Mouse (Mus musculus) heart, embryonic 10.5 days (tissue): Measurements from ENCODE around the gene Syt3. TPM values are rescaled to one million over a fixed set of nuclear protein-coding genes. Genes with fewer than 3 reads are reported as not detected.

Experiments used
- DNase-seq: peaks from one replicate; pipeline ENCODE4 v3.0.0-alpha.2; 2017; ENCODE audit warnings: low spot score
- H3K27ac ChIP-seq: fragments of 300-500 bp; sonication (generic); 2 replicates; pipeline ENCODE4 v1.5.1; 2016; ENCODE audit warnings: mild to moderate bottlenecking
- H3K27me3 ChIP-seq: fragments of 300-500 bp; sonication (generic); 2 replicates; pipeline ENCODE4 v1.6.1; 2016; ENCODE audit warnings: mild to moderate bottlenecking; ENCODE audit not compliant: poor library complexity, insufficient read depth, severe bottlenecking
- H3K36me3 ChIP-seq: fragments of 300-500 bp; sonication (generic); 2 replicates; pipeline ENCODE4 v1.6.1; 2016; ENCODE audit warnings: mild to moderate bottlenecking, moderate library complexity
- H3K4me1 ChIP-seq: fragments of 300-500 bp; sonication (generic); 2 replicates; pipeline ENCODE4 v1.6.1; 2016; ENCODE audit warnings: mild to moderate bottlenecking
- H3K4me3 ChIP-seq: fragments of 300-500 bp; sonication (generic); 2 replicates; pipeline ENCODE4 v1.5.1; 2016; ENCODE audit warnings: mild to moderate bottlenecking, moderate library complexity
- H3K9me3 ChIP-seq: fragments of 300-500 bp; sonication (generic); 2 replicates; pipeline ENCODE4 v1.6.1; 2016; ENCODE audit warnings: mild to moderate bottlenecking, moderate library complexity
- WGBS: fragments of 180-500 bp; shearing (Covaris S2); methylation state at CpG from one replicate; pipeline ENCODE4 v1.1.7; 2016; 5-methylcytosine and 5-hydroxymethylcytosine counted together
- polyA plus RNA-seq: library from polyadenylated mRNA; unstranded; fragments of >200 nt; fragmentation: Nextera tagmentation; extraction: Ambion mirVana; gene quantifications from 2 replicates; pipeline ENCODE4 v1.2.1, GENCODE M21; 2016

The Syt3 gene
- polyA plus RNA-seq, 1 experiment from 2014 or later, result 0.78 TPM

DNA sequence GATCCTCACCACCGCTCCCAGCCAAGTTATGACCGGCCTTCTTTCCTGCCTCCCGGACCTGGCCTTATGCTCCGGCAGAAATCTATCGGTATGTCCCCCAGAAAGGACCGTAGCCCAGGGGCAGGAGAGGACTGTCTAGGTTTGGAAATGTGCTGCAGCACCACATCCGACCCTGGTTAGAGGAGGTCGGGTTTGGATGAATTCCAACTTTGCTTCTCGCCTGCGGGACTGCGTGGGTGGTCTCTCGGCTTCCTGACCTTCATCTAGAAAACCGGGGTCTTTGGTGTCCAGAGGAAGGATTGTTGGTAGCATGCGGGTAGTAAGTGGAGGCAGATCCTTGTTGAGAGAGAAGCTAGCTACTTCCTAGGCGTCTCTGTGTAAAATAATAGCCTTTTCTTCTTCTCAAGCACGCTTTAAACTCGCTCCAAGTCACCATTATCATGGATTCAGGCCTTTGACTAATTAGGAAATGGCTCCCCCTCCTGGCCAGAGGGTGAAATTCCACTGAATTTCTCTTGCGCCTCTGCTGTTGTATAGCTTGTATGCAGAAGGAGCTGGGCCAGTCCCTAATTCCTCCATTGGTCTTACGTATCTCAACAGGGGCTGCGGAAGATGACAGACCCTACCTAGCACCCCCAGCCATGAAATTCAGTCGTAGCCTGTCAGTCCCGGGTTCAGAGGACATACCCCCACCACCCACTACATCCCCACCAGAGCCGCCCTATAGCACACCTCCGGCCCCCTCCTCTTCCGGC lies 32.8 kb upstream of the Syt3 start:
- H3K27ac ChIP-seq, result peak overlapping the region; percentile 44; the same call in 1 of the 2 replicates
- WGBS, result 6% methylated on average over 25 of the region's 25 CpGs
- H3K36me3 ChIP-seq, result no peaks in the 10 kb centered on the region
- peak overlapping the region; percentile 47 for H3K4me3 ChIP-seq
- peaks cover 32% of the 10 kb centered on the region for H3K4me1 ChIP-seq
- peaks cover 98% of the 10 kb centered on the region for H3K27me3 ChIP-seq
- peak; percentile 92 for DNase-seq
- H3K9me3 ChIP-seq, result no peaks in the 10 kb centered on the region

DNA sequence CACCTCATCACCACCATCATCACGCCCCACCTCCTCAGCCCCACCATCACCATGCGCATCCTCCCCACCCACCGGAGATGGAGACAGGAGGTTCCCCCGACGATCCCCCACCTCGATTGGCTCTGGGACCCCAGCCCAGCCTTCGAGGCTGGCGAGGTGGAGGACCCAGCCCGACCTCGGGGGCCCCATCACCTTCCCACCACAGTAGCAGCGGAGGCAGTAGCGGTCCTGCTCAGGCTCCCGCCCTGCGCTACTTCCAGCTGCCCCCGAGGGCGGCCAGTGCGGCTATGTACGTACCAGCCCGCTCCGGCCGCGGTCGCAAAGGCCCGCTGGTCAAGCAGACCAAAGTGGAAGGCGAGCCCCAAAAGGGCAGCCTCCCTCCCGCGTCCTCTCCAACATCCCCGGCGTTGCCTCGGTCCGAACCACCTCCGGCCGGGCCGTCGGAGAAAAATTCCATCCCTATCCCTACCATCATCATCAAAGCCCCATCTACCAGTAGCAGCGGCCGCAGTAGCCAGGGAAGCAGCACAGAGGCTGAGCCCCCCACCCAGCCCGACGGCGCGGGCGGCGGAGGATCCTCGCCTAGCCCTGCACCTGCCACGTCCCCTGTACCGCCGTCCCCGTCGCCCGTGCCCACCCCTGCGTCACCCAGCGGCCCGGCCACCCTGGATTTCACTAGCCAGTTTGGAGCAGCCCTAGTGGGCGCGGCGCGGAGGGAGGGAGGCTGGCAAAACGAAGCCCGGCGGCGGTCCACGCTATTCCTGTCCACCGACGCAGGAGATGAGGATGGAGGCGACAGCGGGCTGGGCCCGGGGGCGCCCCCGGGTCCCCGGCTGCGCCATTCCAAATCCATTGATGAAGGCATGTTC lies 31.8 kb upstream of the Syt3 start:
- H3K27me3 ChIP-seq, result peaks cover 100% of the 10 kb centered on the region
- no peak overlapping the region for H3K27ac ChIP-seq
- WGBS, result 4% methylated on average over 70 of the region's 71 CpGs
- DNase-seq, result no peak
- H3K4me3 ChIP-seq, result peak overlapping the region; percentile 47
- no peaks in the 10 kb centered on the region for H3K9me3 ChIP-seq
- peaks cover 42% of the 10 kb centered on the region for H3K4me1 ChIP-seq
- H3K36me3 ChIP-seq, result no peaks in the 10 kb centered on the region

DNA sequence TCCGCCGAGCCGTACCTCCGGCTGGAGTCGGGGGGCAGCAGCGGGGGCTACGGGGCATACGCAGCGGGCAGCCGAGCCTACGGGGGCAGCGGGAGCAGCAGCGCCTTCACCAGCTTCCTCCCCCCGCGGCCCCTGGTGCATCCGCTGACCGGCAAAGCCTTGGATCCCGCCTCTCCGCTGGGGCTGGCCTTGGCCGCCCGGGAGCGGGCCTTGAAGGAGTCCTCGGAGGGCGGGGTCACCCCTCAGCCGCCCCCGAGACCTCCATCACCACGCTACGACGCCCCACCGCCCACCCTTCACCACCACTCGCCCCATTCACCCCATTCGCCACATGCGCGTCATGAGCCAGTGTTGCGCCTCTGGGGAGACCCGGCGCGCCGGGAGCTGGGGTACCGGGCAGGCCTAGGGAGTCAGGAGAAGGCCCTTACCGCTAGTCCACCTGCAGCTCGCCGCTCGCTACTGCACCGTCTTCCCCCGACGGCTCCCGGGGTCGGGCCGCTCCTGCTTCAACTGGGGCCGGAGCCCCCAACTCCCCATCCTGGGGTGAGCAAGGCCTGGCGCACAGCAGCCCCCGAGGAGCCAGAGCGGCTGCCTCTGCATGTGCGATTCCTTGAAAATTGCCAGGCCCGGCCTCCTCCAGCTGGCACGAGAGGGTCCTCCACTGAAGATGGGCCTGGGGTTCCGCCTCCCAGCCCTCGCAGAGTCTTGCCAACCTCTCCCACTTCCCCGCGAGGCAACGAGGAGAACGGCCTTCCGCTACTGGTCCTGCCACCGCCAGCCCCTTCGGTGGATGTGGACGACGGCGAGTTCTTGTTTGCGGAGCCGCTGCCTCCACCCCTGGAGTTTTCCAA lies 30.9 kb upstream of the Syt3 start:
- DNase-seq, result no peak
- H3K27me3 ChIP-seq, result peaks cover 100% of the 10 kb centered on the region
- H3K36me3 ChIP-seq, result no peaks in the 10 kb centered on the region
- H3K9me3 ChIP-seq, result no peaks in the 10 kb centered on the region
- 2% methylated on average over 70 of the region's 71 CpGs for WGBS
- H3K4me1 ChIP-seq, result peaks cover 49% of the 10 kb centered on the region
- H3K27ac ChIP-seq, result no peak overlapping the region
- peak overlapping the region; percentile 47 for H3K4me3 ChIP-seq

DNA sequence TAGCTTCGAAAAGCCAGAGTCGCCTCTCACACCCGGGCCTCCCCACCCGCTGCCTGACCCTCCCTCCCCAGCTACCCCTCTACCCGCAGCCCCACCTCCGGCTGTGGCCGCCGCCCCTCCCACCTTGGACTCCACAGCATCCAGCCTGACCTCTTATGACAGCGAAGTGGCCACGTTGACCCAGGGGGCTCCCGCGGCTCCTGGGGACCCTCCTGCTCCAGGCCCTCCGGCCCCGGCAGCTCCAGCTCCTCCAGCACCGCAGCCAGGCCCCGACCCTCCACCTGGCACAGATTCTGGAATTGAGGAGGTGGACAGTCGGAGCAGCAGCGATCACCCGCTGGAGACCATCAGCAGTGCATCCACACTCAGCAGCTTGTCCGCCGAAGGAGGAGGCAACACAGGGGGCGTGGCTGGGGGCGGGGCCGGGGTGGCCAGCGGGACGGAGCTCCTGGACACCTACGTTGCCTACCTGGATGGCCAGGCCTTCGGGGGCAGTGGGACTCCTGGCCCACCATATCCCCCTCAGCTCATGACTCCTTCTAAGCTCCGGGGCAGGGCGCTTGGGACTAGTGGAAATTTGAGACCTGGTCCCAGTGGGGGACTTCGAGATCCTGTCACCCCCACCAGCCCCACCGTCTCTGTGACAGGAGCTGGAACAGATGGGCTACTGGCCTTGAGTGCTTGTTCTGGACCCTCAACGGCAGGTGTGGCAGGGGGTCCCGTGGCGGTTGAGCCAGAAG lies 30.1 kb upstream of the Syt3 start:
- no peaks in the 10 kb centered on the region for H3K9me3 ChIP-seq
- 2% methylated on average over 35 of the region's 35 CpGs for WGBS
- H3K27me3 ChIP-seq, result peaks cover 97% of the 10 kb centered on the region
- peaks cover 54% of the 10 kb centered on the region for H3K4me1 ChIP-seq
- H3K27ac ChIP-seq, result no peak overlapping the region
- no peak for DNase-seq
- peak overlapping the region; percentile 47 for H3K4me3 ChIP-seq
- no peaks in the 10 kb centered on the region for H3K36me3 ChIP-seq

DNA sequence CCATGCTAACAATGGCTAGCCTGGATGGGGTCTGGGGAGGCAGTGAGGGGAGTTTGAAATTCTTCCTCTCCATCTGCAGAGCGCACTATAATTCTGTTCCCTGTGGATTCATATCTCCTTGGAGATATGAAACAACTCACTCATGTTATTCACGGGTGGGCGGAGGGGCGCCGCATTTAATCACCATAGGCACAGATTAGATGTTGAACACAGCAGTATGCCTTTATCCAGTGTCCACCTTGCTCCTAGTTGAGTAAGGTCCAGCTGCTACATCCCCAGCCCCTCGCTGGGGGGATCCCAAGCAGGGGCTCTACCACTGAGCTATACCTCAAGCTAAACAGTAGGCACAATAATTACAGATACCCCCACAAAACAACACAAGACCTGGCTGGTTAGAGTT lies 28.5 kb upstream of the Syt3 start:
- H3K9me3 ChIP-seq, result no peaks in the 10 kb centered on the region
- 71% methylated on average over 6 of the region's 6 CpGs for WGBS
- H3K27me3 ChIP-seq, result peaks cover 87% of the 10 kb centered on the region
- H3K36me3 ChIP-seq, result no peaks in the 10 kb centered on the region
- no peak overlapping the region for H3K27ac ChIP-seq
- no peak for DNase-seq
- H3K4me3 ChIP-seq, result no peak overlapping the region
- peaks cover 65% of the 10 kb centered on the region for H3K4me1 ChIP-seq

DNA sequence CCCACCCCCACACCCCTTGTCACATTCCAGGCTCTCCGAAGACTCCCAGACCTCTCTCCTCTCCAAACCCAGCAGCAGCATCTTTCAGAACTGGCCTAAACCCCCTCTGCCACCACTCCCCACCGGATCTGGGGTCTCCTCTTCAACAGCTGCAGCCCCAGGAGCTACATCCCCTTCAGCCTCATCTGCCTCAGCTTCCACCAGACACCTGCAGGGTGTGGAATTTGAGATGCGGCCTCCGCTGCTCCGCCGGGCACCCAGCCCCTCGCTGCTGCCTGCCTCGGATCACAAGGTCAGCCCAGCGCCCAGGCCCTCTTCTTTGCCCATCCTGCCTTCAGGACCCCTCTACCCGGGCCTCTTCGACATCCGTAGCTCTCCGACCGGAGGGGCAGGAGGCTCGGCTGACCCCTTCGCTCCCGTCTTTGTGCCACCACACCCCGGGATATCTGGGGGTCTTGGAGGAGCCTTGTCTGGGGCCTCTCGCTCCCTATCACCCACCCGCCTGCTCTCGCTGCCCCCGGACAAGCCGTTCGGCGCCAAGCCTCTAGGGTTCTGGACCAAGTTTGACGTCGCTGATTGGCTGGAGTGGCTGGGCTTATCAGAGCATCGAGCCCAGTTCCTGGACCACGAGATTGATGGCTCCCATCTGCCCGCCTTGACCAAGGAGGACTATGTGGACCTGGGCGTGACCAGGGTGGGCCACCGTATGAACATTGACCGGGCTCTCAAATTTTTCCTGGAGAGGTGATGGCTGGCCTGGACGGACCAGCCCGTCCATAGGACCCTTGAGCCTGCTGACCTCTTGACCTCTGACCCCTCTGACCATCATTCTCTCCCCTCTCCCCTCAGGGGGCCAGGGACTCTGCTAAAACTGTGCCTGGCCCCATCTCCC lies 27.1 kb upstream of the Syt3 start:
- no peak for DNase-seq
- H3K36me3 ChIP-seq, result no peaks in the 10 kb centered on the region
- 2% methylated on average over 35 of the region's 35 CpGs for WGBS
- H3K4me1 ChIP-seq, result peaks cover 66% of the 10 kb centered on the region
- peak overlapping the region; percentile 82 for H3K27ac ChIP-seq
- peaks cover 87% of the 10 kb centered on the region for H3K27me3 ChIP-seq
- no peaks in the 10 kb centered on the region for H3K9me3 ChIP-seq
- peak overlapping the region; percentile 53 for H3K4me3 ChIP-seq

DNA sequence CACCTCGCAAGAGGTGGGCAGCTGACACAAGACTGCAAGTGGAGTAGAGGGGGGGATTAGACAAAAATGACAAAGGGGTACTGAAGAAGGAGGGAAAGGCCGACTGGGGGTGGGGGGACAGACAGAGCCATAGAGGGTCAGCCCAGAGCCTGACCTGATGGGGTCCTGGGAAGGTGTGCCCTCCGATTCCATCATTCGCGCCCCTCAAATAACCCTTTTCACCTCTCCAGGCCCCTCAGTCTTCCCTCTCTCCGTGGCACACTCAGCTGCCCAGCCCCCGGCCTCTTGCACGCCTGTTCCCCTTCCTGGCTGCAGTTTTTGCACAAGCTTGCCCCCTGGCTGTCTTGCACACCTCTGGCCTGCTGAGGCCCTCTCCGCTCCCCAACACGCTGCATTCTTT lies 26.4 kb upstream of the Syt3 start:
- WGBS, result 15% methylated on average over 10 of the region's 10 CpGs
- peak overlapping the region; percentile 53 for H3K4me3 ChIP-seq
- peaks cover 87% of the 10 kb centered on the region for H3K27me3 ChIP-seq
- no peaks in the 10 kb centered on the region for H3K9me3 ChIP-seq
- H3K27ac ChIP-seq, result peak overlapping the region; percentile 82
- peaks cover 62% of the 10 kb centered on the region for H3K4me1 ChIP-seq
- no peak for DNase-seq
- no peaks in the 10 kb centered on the region for H3K36me3 ChIP-seq

DNA sequence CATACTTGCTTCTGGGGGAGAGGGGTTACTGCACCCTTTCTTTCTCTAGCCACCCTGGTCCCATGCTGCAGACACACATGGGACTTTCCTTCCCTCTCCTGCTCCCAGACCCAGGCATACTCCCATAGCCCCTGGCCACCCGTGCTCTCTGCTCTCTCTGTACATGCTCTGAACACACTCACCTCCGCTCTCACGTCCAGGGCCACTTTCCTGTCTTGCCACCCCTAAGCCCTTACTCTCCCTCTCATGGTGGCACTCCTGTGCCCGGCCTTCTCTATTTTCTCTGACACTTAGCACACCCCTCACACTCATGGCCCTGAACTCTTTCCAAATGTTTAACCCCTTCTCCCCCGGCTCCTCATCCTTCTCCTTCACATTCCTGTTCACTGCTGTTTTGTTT lies 25.9 kb upstream of the Syt3 start:
- Histone ChIP-seq H3K9me3 (no peaks in the 10 kb centered on the region), H3K27ac (no peak overlapping the region; the same call in 1 of the 2 replicates), H3K27me3 (peaks cover 87% of the 10 kb centered on the region), H3K36me3 (no peaks in the 10 kb centered on the region), H3K4me1 (peaks cover 58% of the 10 kb centered on the region), H3K4me3 (peak overlapping the region; percentile 53)
- WGBS, result 12% methylated on average over 5 of the region's 5 CpGs
- DNase-seq, result no peak

DNA sequence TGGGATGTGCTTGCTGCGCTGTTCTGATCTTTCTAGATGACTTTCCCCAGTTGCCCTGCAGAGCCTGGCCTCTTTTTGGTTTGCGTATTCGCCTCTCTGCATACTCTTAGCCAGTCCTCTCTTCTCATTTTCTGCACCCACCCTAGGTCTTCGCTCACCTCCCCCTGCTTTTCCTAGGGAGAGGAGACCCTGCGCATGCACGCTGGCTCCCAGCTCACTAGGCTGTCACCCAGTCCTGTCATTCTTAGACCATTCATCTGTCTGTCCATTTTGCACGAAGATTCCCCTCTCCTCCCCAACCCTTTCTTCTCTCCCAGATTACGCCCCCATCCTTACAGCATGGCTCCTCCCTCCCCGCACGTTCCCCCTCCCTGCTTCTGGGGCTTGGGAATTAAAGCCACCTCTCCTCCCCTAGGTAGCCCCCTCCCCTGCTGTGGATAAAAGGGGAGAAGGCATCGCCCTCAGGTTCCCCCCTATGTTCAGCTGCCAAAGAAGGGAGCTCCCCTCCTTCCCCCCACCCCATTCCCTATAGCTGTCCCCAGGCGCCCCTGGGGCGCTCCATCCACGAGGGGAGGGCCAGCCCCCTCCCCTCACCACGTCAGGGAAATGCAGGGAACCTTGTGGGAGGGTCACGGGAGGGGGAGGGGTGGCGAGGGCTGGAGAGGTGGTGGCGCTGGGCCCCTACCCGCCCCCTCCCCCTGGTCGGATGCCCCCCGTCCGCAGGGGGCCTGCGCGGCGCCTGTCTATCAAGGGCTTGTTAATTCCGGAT lies 24.8 kb upstream of the Syt3 start:
- WGBS, result 3% methylated on average over 24 of the region's 26 CpGs
- DNase-seq, result no peak
- Histone ChIP-seq H3K27me3 (peaks cover 82% of the 10 kb centered on the region), H3K4me3 (peak overlapping the region; percentile 62), H3K4me1 (peaks cover 47% of the 10 kb centered on the region), H3K27ac (peak overlapping the region; percentile 86), H3K36me3 (no peaks in the 10 kb centered on the region), H3K9me3 (no peaks in the 10 kb centered on the region)

DNA sequence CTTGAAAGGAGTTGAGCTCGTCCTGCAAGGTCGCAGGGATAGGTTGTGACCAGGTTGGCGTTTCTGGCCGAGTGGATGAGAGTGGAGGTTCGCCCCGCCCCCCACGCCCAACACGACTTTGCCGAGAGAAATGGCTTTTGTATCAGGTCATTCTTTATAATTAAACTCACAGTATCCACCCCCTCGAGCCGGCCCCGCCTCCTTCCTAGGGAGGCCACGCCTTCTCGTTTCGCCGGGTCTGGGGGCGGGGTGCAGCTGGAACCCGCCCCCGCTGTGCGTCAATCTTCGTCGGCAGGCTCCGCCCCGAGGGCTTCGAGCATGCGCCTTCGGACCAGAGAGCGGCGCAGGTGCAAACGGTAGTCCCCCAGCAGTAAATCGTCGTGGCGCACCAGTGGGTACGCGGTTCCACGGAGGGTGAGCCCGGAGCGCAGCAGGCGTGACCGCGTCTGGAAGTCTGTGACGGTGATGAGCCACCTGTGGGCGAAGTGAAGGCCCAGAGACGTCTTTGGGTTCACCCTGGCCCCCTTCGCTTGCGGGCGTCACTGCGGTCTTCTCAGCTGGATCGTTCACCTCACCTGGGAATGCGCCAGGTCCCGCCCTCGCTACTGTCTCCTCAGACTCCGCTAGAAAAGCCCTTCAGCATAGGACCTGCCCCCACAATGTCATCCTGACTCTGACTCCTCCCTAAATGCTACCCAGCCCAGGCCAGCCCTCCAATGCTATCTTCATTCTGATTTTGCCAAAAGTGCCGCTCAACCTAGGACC lies 23.8 kb upstream of the Syt3 start:
- DNase-seq, result peak; percentile 97
- Histone ChIP-seq H3K9me3 (no peaks in the 10 kb centered on the region), H3K27ac (peak overlapping the region; percentile 86), H3K27me3 (peaks cover 72% of the 10 kb centered on the region), H3K36me3 (no peaks in the 10 kb centered on the region), H3K4me3 (peak overlapping the region; percentile 62), H3K4me1 (peaks cover 42% of the 10 kb centered on the region)
- 1% methylated on average over 54 of the region's 54 CpGs for WGBS
